Mouse (Mus musculus): ENCODE results near the gene Olfr104-ps. TPM values are rescaled to one million over a fixed set of nuclear protein-coding genes. Genes with fewer than 3 reads are reported as not detected.
A peak's percentile ranks its signal among the peaks of the same experiment; 100 is the strongest.

Olfr104-ps gene
- polyA plus RNA-seq, 1 experiment from 2014 or later, result not detected

DNA sequence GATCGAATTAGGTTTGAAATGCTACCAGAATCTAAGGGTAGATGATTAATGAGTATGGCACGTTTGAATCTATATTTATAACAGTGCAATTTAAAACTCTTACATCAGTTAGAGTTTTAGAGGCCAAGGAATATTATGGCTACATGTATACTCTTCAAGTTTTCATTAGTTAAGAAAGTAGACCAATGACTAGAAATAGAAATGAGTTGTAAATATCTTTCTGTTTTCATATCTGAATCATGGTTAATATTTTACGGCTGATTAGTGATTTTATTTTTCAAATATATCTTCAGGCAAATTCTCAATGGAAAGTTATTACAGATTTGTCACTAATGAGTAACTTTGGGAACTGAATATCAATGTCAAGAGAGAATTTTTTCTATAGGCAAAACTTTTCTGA is 39.5 kb downstream of the Olfr104-ps start, which contains the start of gene Olfr107:
TSS of gene Olfr107 (plus strand) at position 301 of the 400 bp plus-strand sequence.
- Histone ChIP-seq H3K4me2 (replicated peaks; ENCODE audit: low read depth) (no peak within 1 kb of the TSS), H3K27me3 (replicated peaks; ENCODE audit: control insufficient read depth, insufficient read depth, low read length) (no peaks in the 10 kb centered on the region), H3K36me3 (ENCODE audit: control insufficient read depth, insufficient read depth) (no peaks in the 10 kb centered on the region), H3K4me1 (replicated peaks; ENCODE audit: control insufficient read depth, insufficient read depth, low read length) (no peaks in the 10 kb centered on the region), H3K9me3 (ENCODE audit: control insufficient read depth) (no peaks in the 10 kb centered on the region), H3K9ac (ENCODE audit: low read depth, low read length) (no peak within 1 kb of the TSS), H3K4me3 (ENCODE audit: low read depth, low read length) (no peak within 1 kb of the TSS), H3K27ac (ENCODE audit: low read depth, low read length) (no peak within 1 kb of the TSS)
- ATAC-seq, result no peak
- WGBS, result 70% methylated on average over 3 of the region's 3 CpGs
- TF ChIP-seq CTCF (IDR thresholded peaks at IDR 0.05; ENCODE audit: low read depth), result no peak

DNA sequence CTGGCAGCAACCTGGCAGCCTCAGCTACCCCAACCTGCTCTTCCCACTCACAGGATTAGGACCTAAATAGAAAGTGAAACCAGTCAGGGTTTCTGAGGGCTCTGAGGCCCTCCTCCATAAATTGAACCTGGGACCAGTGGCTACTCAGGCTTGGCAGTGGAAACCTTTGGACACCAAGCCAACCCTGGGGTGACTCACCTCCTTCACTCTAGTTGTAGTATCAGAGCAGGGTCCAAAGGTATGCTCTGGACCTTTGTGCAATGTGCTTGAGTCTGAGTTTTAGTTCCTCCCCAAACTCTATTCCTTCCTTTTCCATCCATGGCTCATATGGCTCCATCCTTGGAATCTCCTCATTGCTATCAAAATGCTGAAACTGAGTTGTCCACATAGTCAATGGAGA is 54.0 kb downstream of the Olfr104-ps start:
- Histone ChIP-seq H3K27ac (ENCODE audit: low read depth, low read length) (no peak overlapping the region), H3K4me2 (replicated peaks; ENCODE audit: low read depth) (no peak overlapping the region), H3K9ac (ENCODE audit: low read depth, low read length) (no peak overlapping the region), H3K36me3 (ENCODE audit: control insufficient read depth, insufficient read depth) (no peaks in the 10 kb centered on the region), H3K4me3 (ENCODE audit: low read depth, low read length) (no peak overlapping the region), H3K9me3 (ENCODE audit: control insufficient read depth) (no peaks in the 10 kb centered on the region), H3K27me3 (replicated peaks; ENCODE audit: control insufficient read depth, insufficient read depth, low read length) (no peaks in the 10 kb centered on the region), H3K4me1 (replicated peaks; ENCODE audit: control insufficient read depth, insufficient read depth, low read length) (no peaks in the 10 kb centered on the region)
- ATAC-seq, result peak; percentile 98
- TF ChIP-seq CTCF (IDR thresholded peaks at IDR 0.05; ENCODE audit: low read depth), result no peak

Other genes with a start within 250 kb of the Olfr104-ps start
- gene Olfr92, start 239.5 kb upstream of the Olfr104-ps start, polyA plus RNA-seq (2015; fragmentation: Nextera tagmentation; extraction: Ambion mirVana), result not detected in 2 replicates
- not detected in 2 replicates for gene Olfr93, start 198.1 kb upstream of the Olfr104-ps start, polyA plus RNA-seq (2015; fragmentation: Nextera tagmentation; extraction: Ambion mirVana)
- 5.2 and 5.3 TPM in 2 replicates for gene Ubd, start 165.7 kb upstream of the Olfr104-ps start, polyA plus RNA-seq (2015; fragmentation: Nextera tagmentation; extraction: Ambion mirVana)
- gene Olfr94, start 158.6 kb upstream of the Olfr104-ps start, polyA plus RNA-seq (2015; fragmentation: Nextera tagmentation; extraction: Ambion mirVana), result not detected in 2 replicates
- gene Olfr95, start 146.5 kb upstream of the Olfr104-ps start, polyA plus RNA-seq (2015; fragmentation: Nextera tagmentation; extraction: Ambion mirVana), result not detected in 2 replicates
- gene Olfr96, start 139.4 kb upstream of the Olfr104-ps start, polyA plus RNA-seq (2015; fragmentation: Nextera tagmentation; extraction: Ambion mirVana), result not detected in 2 replicates
- not detected in 2 replicates for gene Olfr97, start 122.3 kb upstream of the Olfr104-ps start, polyA plus RNA-seq (2015; fragmentation: Nextera tagmentation; extraction: Ambion mirVana)
- not detected in 2 replicates for gene Olfr98, start 95.8 kb upstream of the Olfr104-ps start, polyA plus RNA-seq (2015; fragmentation: Nextera tagmentation; extraction: Ambion mirVana)
- 2.9 and 3.4 TPM in 2 replicates for gene H2-M3, start 89.4 kb upstream of the Olfr104-ps start, polyA plus RNA-seq (2015; fragmentation: Nextera tagmentation; extraction: Ambion mirVana)
- gene Olfr99, start 76.1 kb upstream of the Olfr104-ps start, polyA plus RNA-seq (2015; fragmentation: Nextera tagmentation; extraction: Ambion mirVana), result 0.13 TPM in 1 of 2 replicates, not detected in the other
- not detected in 2 replicates for gene Olfr101, start 55.3 kb upstream of the Olfr104-ps start, polyA plus RNA-seq (2015; fragmentation: Nextera tagmentation; extraction: Ambion mirVana)
- gene Olfr102, start 42.5 kb upstream of the Olfr104-ps start, polyA plus RNA-seq (2015; fragmentation: Nextera tagmentation; extraction: Ambion mirVana), result not detected in 2 replicates
- not detected in 2 replicates for gene Olfr103, start 19.9 kb upstream of the Olfr104-ps start, polyA plus RNA-seq (2015; fragmentation: Nextera tagmentation; extraction: Ambion mirVana)
- not detected in 2 replicates for gene Olfr105-ps, start 19.5 kb downstream of the Olfr104-ps start, polyA plus RNA-seq (2015; fragmentation: Nextera tagmentation; extraction: Ambion mirVana)
- gene Olfr106-ps, start 30.8 kb downstream of the Olfr104-ps start, polyA plus RNA-seq (2015; fragmentation: Nextera tagmentation; extraction: Ambion mirVana), result not detected in 2 replicates
- gene Olfr107, start 39.6 kb downstream of the Olfr104-ps start, polyA plus RNA-seq (2015; fragmentation: Nextera tagmentation; extraction: Ambion mirVana), result not detected in 2 replicates
- gene Olfr108, start 85.9 kb downstream of the Olfr104-ps start, polyA plus RNA-seq (2015; fragmentation: Nextera tagmentation; extraction: Ambion mirVana), result not detected in 2 replicates
- gene Olfr109, start 99.3 kb downstream of the Olfr104-ps start, polyA plus RNA-seq (2015; fragmentation: Nextera tagmentation; extraction: Ambion mirVana), result not detected in 2 replicates
- 0.12 and 0.18 TPM in 2 replicates for gene H2-M2, start 124.0 kb downstream of the Olfr104-ps start, polyA plus RNA-seq (2015; fragmentation: Nextera tagmentation; extraction: Ambion mirVana)
- gene Olfr110, start 132.9 kb downstream of the Olfr104-ps start, polyA plus RNA-seq (2015; fragmentation: Nextera tagmentation; extraction: Ambion mirVana), result not detected in 2 replicates
- gene Olfr111, start 148.4 kb downstream of the Olfr104-ps start, polyA plus RNA-seq (2015; fragmentation: Nextera tagmentation; extraction: Ambion mirVana), result not detected in 2 replicates
- gene Olfr112, start 209.9 kb downstream of the Olfr104-ps start, polyA plus RNA-seq (2015; fragmentation: Nextera tagmentation; extraction: Ambion mirVana), result not detected in 2 replicates
- not detected in 2 replicates for gene Olfr113, start 218.1 kb downstream of the Olfr104-ps start, polyA plus RNA-seq (2015; fragmentation: Nextera tagmentation; extraction: Ambion mirVana)
- gene Olfr114, start 233.2 kb downstream of the Olfr104-ps start, polyA plus RNA-seq (2015; fragmentation: Nextera tagmentation; extraction: Ambion mirVana), result not detected in 2 replicates